Mouse (Mus musculus): ENCODE results near the gene Srl. TPM values are rescaled to one million over a fixed set of nuclear protein-coding genes. Genes with fewer than 3 reads are reported as not detected.
"Not testable (repeated sequence)": the region's sequence is repeated elsewhere in the genome, so short reads cannot be mapped to it uniquely, and the experiment has no call there.

Gene Srl
- polyA plus RNA-seq, 1 experiment from 2014 or later = 34.3 TPM

DNA sequence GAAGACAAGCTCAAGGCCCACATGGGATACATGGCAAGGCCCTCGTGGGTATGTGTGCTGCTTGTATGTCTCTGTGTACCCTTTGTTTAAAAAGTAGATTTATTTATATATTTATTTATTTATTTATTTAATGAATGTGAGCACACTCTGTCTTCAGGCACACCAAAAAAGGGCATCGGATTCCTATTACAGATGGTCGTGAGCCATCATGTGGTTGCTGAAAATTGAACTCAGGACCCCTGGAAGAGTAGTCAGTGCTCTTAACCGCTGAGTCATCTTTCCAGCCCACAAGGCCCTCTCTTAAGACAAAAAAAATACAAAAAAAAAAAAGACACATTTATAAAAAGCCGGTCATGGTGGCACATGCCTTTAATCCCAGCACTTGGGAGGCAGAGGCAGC is 6.0 kb upstream of the Srl start:
- 93% methylated on average over 5 of the region's 5 CpGs for WGBS
- no peak for DNase-seq (ENCODE audit: low spot score)

DNA sequence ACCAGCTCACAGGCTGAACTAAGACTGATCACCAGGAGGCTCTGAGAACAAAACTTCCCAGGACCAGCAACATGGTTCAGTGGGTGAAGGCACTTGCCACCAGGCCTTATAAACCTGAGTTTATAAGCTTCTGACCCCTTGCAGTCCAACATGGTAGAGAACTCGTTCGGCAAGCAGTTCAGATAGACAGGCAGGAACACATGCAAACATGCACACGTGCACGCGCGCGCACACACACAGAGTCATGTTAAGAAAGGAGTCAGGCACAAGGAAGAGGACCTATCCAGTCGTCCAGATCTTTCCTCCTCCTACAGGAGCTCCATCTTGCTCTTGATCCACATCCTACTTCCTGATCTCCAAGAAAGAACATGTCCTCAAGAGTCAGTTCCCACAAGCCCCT is 5.2 kb upstream of the Srl start:
- Histone ChIP-seq H3K36me3 (peaks cover 77% of the 10 kb centered on the region), H3K4me1 (peaks cover 16% of the 10 kb centered on the region), H3K27me3 (ENCODE audit: low read depth, poor library complexity, severe bottlenecking) (no peaks in the 10 kb centered on the region), H3K27ac (no peak overlapping the region), H3K9me3 (replicated peaks) (no peaks in the 10 kb centered on the region), H3K4me3 (no peak overlapping the region)
- no peak for DNase-seq (ENCODE audit: low spot score)
- 95% methylated on average over 8 of the region's 8 CpGs for WGBS

More for the DNA sequence above, 6.0 kb upstream of the Srl start:
- Histone ChIP-seq H3K27ac (no peak overlapping the region), H3K36me3 (peaks cover 79% of the 10 kb centered on the region), H3K4me1 (peaks cover 19% of the 10 kb centered on the region), H3K9me3 (replicated peaks) (no peaks in the 10 kb centered on the region), H3K27me3 (ENCODE audit: low read depth, poor library complexity, severe bottlenecking) (no peaks in the 10 kb centered on the region), H3K4me3 (no peak overlapping the region)

DNA sequence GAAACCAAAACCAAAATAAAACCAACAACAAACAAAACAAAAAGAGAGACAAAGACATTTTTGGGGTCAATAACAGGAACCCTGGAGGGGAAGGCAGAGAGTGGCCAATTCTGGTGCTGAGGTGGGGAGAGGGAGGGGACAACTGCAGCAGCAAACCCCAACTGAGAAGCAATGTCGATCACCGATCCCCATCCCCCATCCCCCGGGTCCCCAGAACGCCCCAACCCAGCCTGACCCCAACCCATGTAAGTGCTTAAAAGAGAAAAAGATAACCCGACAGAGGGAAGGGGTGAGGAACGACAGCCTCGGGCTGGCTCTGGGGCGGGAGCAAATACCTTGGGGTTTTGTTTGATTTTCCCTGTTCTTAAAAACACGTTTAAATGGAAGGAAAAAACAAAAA is 3.2 kb upstream of the Srl start:
- no peak for DNase-seq (ENCODE audit: low spot score)
- Histone ChIP-seq H3K27me3 (ENCODE audit: low read depth, poor library complexity, severe bottlenecking) (no peaks in the 10 kb centered on the region), H3K4me3 (no peak overlapping the region), H3K27ac (no peak overlapping the region), H3K9me3 (replicated peaks) (no peaks in the 10 kb centered on the region), H3K36me3 (peaks cover 64% of the 10 kb centered on the region), H3K4me1 (peaks cover 7% of the 10 kb centered on the region; the same call in 1 of the 2 replicates)
- WGBS = 80% methylated on average over 9 of the region's 9 CpGs

DNA sequence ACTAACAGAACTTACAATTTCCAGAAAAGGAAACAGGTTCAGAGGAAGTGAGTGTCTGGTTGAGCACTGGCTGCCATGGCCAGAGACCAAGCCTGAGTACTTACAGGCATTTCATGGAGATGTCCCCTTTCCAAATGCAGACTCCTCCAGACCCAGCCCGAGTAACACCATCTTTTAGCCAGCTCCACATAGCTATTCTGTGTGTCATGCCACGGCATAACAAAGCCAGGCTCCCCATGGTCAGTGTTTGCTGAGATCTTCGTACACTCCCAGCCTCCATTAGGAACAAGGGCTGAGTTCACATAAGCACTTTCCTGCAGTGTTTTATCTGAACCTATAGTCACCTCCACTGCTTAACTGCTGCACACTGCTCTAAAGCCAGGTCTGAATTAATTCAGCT is 1.6 kb upstream of the Srl start:
- Histone ChIP-seq H3K9me3 (replicated peaks) (no peaks in the 10 kb centered on the region), H3K27ac (no peak overlapping the region), H3K4me3 (no peak overlapping the region), H3K4me1 (peaks cover 5% of the 10 kb centered on the region; the same call in 1 of the 2 replicates), H3K27me3 (ENCODE audit: low read depth, poor library complexity, severe bottlenecking) (no peaks in the 10 kb centered on the region), H3K36me3 (peaks cover 49% of the 10 kb centered on the region)
- no peak for DNase-seq (ENCODE audit: low spot score)
- 87% methylated on average over 3 of the region's 3 CpGs for WGBS

DNA sequence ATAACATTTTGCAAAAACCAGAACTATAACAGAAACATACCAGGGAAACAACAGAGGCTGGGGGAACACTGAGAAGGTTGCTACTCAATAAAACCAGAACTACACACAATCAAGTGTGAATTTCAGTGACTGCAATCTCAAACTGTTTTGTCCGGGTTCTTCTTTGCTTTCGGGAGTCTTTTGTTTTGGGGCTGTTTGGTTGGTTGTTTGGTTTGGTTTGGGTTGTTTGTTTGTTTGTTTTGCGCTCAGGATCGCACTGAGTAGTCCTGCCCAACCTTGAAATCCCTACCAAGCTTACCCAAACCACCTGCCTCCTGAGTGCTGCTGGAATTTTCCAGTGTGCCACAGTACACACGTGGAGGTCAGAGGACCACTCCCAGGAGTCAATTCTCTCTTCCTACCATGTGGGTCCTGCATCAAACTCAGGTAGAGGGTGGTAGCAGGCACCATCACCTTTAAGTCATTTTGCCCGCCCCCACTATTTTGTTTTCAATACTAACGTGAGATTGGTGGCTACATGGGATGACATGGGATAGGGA is 689 bp upstream of the Srl start:
- H3K27me3 ChIP-seq (ENCODE audit: low read depth, poor library complexity, severe bottlenecking) = no peaks in the 10 kb centered on the region
- H3K4me3 ChIP-seq = peak overlapping the region; percentile 51; the same call in 1 of the 2 replicates
- no peaks in the 10 kb centered on the region for H3K9me3 ChIP-seq (replicated peaks)
- WGBS = 51% methylated on average over 7 of the region's 7 CpGs
- peaks cover 42% of the 10 kb centered on the region for H3K36me3 ChIP-seq
- H3K27ac ChIP-seq = peak overlapping the region; percentile 68
- H3K4me1 ChIP-seq = peaks cover 10% of the 10 kb centered on the region; the same call in 1 of the 2 replicates
- DNase-seq (ENCODE audit: low spot score) = no peak

DNA sequence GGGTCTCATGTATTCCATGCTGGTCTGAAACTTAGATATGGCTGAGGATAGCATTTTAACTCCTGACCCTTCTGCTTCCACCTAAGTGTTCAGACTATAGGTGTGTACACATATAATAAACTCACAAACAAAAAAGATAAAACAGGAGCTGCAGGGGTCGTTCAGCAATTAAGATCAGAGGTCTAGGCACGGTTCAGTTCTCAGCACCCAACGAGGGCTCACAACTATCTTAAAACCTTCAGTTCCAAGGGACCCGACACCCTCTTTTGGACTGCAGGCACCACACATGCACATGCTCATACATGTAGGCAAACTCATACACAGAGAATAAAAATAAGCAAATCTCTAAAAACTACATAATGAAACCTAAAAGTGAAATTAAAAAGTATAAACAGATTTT is 583 bp downstream of the Srl start:
- Histone ChIP-seq H3K4me1 (peaks cover 10% of the 10 kb centered on the region; the same call in 1 of the 2 replicates), H3K27ac (peak overlapping the region; percentile 68), H3K36me3 (peaks cover 29% of the 10 kb centered on the region), H3K9me3 (replicated peaks) (no peaks in the 10 kb centered on the region), H3K27me3 (ENCODE audit: low read depth, poor library complexity, severe bottlenecking) (no peaks in the 10 kb centered on the region), H3K4me3 (peak overlapping the region; percentile 51)
- DNase-seq (ENCODE audit: low spot score) = no peak
- 63% methylated on average over 4 of the region's 4 CpGs for WGBS

DNA sequence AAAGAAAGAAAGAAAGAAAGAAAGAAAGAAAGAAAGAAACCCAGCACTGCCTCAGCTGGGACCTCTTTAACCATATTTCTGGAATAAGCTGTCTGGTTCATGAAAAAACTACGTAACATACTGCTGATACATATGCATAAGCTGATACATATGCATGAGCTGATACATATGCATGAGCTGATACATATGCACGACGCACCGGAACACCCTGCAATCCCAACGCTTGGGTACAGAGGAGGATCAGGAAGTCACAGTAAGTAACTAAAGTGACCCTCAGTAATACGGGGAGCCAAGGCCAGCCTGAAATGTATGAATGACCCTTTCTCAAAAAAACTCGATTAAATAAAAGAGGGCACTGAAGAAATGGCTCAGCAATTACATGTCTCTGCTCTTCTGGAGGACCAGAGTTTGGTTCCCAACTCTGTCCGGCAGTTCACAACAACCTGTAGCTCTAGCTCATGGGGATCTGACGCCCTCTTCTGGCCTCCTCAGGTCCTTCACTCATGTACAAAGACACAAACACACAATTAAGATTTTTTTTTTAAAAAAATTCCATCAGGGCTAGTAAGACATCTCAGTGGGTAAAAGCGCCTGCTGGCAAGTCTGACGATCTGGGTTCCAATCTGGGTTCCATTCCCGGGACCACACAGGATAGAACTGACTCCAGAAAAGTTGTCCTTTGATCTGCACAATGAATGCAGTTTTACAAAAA is 1.4 kb downstream of the Srl start:
- peaks cover 10% of the 10 kb centered on the region; the same call in 1 of the 2 replicates for H3K4me1 ChIP-seq
- no peak overlapping the region for H3K4me3 ChIP-seq
- H3K27ac ChIP-seq = no peak overlapping the region
- no peak for DNase-seq (ENCODE audit: low spot score)
- no peaks in the 10 kb centered on the region for H3K27me3 ChIP-seq (ENCODE audit: low read depth, poor library complexity, severe bottlenecking)
- no peaks in the 10 kb centered on the region for H3K9me3 ChIP-seq (replicated peaks)
- H3K36me3 ChIP-seq = peaks cover 21% of the 10 kb centered on the region
- 90% methylated on average over 12 of the region's 12 CpGs for WGBS

DNA sequence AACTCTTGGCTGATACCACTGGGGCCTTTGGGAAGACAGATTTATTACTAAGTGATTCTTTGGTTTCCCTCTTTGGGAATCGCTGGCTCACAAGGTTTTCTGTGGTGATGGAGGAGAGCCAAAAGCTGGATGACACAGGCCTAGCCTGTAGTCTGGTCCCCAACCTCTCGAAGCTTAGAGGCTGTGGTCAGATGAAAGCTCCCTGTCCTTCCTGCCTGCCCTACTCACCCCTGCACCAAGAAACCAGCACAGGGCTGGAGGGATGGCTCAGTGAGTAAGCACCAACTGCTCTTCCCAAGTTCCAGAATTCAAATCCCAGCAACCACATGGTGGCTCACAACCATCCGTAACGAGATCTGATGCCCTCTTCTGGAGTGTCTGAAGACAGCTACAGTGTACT is 2.1 kb downstream of the Srl start:
- Histone ChIP-seq H3K27ac (no peak overlapping the region), H3K4me1 (peaks cover 10% of the 10 kb centered on the region; the same call in 1 of the 2 replicates), H3K27me3 (ENCODE audit: low read depth, poor library complexity, severe bottlenecking) (no peaks in the 10 kb centered on the region), H3K4me3 (no peak overlapping the region), H3K36me3 (peaks cover 14% of the 10 kb centered on the region), H3K9me3 (replicated peaks) (no peaks in the 10 kb centered on the region)
- WGBS = 91% methylated on average over 4 of the region's 4 CpGs
- no peak for DNase-seq (ENCODE audit: low spot score)

DNA sequence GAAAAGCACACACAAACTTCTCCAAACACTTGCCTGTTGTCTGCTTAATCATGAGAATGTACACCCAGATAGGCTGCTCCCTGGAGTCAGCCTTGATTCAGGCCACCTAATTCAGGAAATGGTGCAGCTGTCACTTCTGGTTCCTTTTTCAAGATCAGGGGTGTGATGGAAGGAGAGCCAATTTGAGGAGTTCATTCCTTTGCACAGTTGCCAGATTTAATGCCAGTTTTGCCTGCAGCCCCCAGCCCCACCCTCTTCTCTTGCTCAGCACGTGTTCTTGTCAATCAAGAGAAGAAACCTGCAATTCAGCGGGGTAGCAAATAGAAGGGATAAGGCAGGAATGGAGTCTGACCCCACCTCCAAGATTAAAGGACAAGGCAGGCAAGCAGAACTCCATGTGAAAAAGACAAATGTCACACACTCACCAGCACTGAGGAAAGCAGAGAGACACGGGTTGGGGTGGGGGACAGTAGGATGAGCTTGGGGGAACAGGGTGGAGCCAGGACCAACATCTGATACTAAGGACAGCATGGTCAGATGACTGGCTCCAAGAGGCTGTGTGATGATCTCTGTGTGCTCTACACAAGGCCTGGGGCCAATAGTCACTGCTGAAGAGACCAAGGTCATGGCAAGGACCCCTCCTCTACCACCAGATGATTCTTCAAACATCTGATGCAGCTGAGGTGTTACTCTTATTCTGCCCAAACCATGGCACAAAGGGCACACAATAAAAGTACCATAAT is 3.8 kb downstream of the Srl start:
- H3K9me3 ChIP-seq (replicated peaks) = no peaks in the 10 kb centered on the region
- H3K36me3 ChIP-seq = peaks cover 5% of the 10 kb centered on the region; the same call in 1 of the 2 replicates
- DNase-seq (ENCODE audit: low spot score) = no peak
- 75% methylated on average over 3 of the region's 3 CpGs for WGBS
- no peak overlapping the region for H3K27ac ChIP-seq
- peaks cover 10% of the 10 kb centered on the region; the same call in 1 of the 2 replicates for H3K4me1 ChIP-seq
- H3K27me3 ChIP-seq (ENCODE audit: low read depth, poor library complexity, severe bottlenecking) = no peaks in the 10 kb centered on the region
- H3K4me3 ChIP-seq = no peak overlapping the region

DNA sequence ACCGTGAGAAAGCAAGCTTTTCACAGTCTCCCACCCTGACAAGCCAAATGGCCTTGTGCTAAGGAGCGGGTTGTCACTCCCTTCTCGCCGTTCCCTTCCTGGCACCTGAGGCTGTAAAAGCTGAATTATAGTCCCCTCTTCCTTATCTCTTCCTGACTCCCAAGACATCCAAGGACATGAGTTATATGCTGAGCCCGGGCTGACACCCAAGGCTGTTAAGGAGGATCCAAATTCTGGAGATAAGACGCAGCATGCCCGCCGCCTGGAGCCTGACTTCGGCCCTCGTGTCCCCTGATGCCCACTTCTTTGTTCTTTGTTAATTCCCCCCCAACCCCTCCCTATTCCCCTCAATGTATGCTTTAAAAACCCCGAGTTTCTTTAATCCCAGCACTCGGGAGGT is 14.2 kb downstream of the Srl start:
- Histone ChIP-seq H3K4me1 (peaks cover 11% of the 10 kb centered on the region), H3K36me3 (peaks cover 14% of the 10 kb centered on the region)
- H3K27ac ChIP-seq; H3K9me3 ChIP-seq (replicated peaks); DNase-seq (ENCODE audit: low spot score); H3K4me3 ChIP-seq; H3K27me3 ChIP-seq (ENCODE audit: low read depth, poor library complexity, severe bottlenecking): not testable (repeated sequence)
- WGBS = 89% methylated on average over 12 of the region's 12 CpGs

DNA sequence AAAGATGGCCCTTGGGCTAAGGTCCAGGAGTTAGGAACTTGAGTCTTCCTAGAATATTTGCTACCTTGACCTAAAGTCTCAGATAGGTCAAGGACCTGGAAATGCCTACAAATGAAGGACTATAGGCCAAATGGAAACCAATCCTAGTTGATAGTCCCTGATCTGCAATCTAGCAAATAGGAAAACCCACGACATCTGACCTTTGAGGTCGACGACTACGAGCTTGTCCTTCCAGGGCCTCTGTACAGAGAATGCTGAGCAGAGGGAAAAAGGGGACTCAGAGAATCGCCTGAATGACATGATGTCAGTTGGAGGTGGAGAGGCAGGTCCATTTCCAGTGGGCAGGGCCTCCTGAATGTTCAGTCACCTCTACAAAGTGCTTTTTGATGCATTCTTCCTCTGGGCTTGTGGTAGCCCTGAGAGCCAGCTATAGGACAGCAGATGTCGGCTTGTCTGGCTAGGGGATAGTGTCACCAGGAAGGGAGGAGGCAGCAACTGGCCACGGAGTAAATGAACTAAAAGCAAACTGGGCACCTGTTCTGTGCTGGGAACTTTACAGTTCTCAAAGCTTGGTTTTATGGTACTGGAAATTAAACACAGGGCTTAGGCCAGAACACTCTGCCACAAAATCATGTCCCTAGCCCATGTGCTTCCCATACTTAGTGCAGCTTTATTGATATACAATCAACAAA is 18.2 kb downstream of the Srl start:
- DNase-seq (ENCODE audit: low spot score) = no peak
- Histone ChIP-seq H3K27me3 (ENCODE audit: low read depth, poor library complexity, severe bottlenecking) (no peaks in the 10 kb centered on the region), H3K36me3 (peaks cover 14% of the 10 kb centered on the region), H3K4me1 (peaks cover 30% of the 10 kb centered on the region), H3K9me3 (replicated peaks) (0 out of 2 replicates have a peak, but pooled peaks cover 2% of the 10 kb centered on the region), H3K27ac (no peak overlapping the region), H3K4me3 (no peak overlapping the region)
- whole genome bisulfite sequencing = 67% methylated on average over 7 of the region's 7 CpGs

DNA sequence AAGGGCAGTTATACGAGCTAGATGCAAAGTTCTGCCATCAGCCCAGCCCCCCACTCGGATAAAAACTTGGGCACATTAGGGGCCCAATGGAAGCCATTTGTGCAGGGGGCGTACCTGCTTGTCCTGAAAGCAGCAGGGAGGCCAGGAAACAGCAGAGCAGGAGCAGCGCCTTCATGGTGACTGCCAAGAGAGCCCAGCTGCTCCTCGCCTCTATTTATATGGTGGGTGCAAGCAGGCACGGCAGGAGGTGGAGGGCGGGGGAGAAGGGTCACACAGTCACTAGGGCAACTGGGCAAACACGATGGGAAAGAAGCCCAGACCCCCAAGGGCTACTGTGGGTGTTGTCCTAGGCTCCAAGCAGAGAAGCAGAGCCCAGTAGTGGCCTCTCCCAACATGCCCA is 18.7 kb downstream of the Srl start:
- no peak for DNase-seq (ENCODE audit: low spot score)
- Histone ChIP-seq H3K27ac (0 out of 2 replicates have a peak overlapping the region, but pooled peaks have one; percentile 23), H3K27me3 (ENCODE audit: low read depth, poor library complexity, severe bottlenecking) (no peaks in the 10 kb centered on the region), H3K36me3 (peaks cover 9% of the 10 kb centered on the region), H3K4me1 (peaks cover 30% of the 10 kb centered on the region), H3K9me3 (replicated peaks) (0 out of 2 replicates have a peak, but pooled peaks cover 2% of the 10 kb centered on the region), H3K4me3 (no peak overlapping the region)
- WGBS = 39% methylated on average over 8 of the region's 8 CpGs
